Mouse (Mus musculus) v-Abl transformed pro-B cells (cell line): Measurements from ENCODE around the gene Zfp114.

ENCODE experiments used
- in situ Hi-C, 2 experiments: fragments of 400-800 bp; cut with MboI; formaldehyde crosslinking; loops; one replicate each; pipeline ENCODE4 v1.15.1; 2025; ENCODE audit not compliant: unreplicated experiment in 2 of 2

Gene Zfp114

DNA sequence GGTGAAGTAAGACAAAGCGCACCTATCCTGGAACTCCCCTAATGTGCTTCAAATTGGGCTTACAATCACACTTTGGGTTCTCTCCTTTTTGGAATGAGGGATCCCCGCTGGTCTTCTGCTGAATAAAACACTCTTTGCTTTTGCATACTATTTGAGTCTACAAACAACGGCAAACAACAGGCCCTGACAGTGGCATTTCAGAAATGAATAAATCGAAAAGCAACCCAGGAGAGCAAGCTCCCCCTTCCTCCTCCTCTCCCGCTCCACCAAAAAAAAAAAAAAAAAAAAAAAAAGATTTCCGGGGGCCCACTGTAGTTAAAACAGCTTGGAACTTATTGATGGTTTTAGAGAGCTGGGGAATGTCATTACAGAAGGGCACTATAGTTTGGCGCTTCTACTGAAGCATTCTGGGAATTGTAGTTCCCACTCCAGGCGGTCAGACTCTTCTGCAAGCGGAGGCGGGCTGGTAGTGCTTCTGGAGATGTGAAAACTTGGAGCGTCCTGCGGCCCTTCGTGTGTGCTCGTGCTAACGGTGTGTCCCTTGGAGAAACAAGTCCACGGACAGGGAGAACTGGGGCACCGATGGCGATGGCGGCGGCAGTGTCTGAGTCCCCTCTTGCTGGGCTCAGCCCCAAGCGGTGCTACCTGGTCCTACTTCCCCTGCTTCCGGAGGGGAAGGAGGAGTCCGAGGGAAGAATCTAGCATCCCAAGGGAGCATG is at the start of gene Zfp114:
Zfp114 (plus strand) TSS at position 443 of the 719 bp plus-strand sequence.
- in situ Hi-C loops, result no loop called here

DNA sequence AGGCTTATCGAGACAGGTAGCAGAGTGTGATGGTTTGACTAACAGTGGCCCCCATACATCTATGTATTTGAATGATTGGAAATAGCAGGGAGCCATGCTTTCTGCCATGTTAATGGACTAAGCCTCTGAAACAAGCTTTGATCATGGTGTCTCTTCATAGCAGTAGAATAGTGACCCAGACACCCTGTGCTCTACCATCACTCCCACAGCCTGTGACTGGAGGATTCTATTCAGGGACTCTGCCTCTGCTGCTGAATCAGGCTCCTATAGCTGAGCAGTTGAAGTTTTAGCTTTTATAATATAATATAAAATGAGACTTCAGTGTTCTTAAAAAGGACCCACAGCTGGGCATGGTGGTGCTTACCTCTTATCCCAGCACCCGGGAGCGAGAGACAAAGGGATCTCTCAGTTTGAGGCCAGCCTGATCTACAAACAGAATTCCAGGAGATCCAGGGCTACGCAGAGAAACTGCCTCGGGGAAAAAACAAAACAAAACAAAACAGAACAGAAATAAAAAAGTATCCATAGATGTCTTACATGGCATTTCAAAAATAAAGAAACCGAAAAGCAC is 41.4 kb upstream of the Zfp114 start:
- in situ Hi-C loops, result loop anchor here (5.0 to 10.0 kb wide), 2 partner anchors 49 to 56 kb away; partner anchors contain the start of gene Zfp180 (in 1 of the 2)

DNA sequence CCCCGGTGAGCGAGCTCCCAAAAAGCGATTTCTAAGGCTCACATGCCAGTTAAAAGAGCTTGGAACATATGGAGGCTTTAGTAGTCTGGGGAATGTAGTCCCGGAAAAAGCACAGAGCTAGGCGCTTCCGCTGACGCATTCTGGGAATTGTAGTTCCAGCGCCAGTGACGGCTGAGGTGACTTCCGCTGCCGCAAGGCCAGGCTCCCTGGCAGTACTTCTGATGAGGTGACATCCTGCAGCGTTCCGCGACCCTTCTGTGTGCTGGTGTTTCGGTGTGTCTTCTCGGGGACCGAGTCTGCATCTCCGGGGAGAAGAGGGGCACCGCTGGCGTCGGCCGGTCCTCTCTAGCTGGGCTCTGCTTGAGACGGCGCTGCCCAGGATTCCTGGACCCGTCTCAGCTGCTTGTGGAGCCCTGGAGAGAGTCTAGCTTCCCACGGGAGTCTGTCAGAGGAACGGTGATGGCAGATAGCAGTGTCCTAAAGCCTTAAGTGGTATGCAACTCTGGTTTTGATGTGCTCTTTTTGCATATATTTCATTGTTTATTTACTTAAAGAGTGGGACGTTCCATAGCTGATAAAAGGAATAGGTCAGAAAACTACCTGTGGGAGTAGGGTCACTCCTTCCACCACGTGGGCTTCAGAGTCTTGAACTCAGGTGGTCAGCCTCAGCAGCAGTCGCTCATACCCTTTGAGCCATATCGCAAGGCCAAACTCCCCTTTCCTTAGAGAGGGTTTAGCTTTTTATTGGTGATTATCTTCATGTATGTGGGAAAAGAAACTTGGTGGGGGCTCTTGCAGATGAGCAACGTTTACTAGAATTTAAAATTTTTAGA is 40.6 kb upstream of the Zfp114 start, which contains the start of gene Zfp235:
Zfp235 (plus strand) TSS at position 174 of the 833 bp plus-strand sequence.
- in situ Hi-C loops, result loop anchor here (5.0 to 10.0 kb wide), 2 partner anchors 49 to 57 kb away; partner anchors contain the start of gene Zfp180 (in 1 of the 2)

DNA sequence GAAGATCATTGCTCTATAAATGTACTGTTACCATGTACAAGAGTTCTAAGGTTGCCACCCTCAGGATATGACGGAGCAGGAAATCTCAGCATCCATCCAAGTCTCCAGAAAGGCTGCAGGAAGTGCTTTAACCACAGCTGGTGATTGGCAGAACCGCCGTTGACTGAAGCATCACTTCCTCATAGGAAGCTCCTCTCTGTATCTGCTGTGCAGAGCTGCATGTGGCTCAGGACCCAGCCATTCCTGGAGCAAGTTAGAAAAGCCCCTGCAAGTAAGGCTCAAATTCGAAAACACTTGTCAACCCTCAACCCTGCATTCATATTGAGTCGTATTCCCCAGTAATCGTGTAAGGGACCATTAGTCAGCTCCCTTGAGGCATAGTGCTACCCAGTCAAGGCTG is 32.3 kb upstream of the Zfp114 start:
- in situ Hi-C loops, result no loop called here

DNA sequence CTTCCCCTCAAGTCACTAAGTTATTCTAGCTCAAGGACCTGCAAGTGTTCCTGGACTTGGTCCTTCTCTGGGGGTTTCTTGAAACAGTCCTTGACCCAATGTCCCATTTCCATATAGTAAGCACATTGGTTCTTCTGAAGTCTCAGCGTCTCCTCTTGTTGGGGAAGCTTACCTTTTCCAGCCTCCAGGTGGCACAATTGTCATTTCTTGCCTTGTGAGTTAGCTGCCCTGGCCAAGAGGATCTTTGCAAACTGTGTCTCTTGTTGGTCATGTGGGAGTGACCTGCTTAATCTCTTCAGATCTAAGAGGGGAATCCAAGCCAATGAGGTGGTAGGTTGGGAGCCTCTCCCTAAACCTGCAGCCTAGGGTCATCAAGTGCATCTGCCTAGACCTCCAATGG is 21.6 kb upstream of the Zfp114 start:
- in situ Hi-C loops, result loop anchor here in 1 of 2 experiments (10.0 kb wide), 2 partner anchors 188 to 212 kb away; no protein-coding TSS in a partner anchor

DNA sequence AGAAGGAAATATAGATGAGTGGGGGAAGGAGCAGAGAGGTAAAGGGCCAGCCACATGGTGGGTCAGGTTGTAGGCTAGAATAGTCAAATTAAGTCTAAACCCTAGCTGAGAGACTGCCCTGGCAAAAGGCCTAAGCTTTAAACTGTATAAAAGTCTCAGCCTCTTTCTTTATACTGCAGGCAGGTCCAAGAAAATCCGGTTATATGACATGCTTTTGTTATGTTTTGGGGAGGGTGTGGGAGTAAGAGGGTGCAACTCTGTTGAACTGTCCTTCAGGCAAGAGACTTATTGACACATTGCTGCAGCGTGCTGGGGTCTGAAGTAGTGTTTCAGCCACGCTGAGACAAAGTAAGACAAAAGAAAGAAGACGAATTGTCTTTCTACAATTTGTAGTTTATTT is 2.7 kb upstream of the Zfp114 start:
- in situ Hi-C loops, result no loop called here

DNA sequence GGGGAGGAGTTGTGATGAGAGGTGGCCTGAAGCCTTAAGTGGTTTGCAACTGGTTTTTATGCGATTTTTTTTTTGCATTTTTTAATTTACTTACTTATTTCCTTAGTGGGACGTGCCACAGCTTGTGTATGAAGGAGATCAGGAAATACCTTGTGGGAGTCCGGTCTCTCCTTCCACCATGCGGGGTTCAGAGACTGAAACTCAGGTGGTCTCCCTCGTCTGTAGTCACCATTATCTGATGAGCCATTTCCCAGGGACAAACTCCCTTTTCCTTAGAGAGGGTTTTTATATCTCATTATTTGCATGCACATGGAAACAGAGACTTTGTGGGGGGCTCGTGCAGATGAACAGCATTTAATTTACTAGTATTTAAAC is 464 bp downstream of the Zfp114 start:
- in situ Hi-C loops, result no loop called here

DNA sequence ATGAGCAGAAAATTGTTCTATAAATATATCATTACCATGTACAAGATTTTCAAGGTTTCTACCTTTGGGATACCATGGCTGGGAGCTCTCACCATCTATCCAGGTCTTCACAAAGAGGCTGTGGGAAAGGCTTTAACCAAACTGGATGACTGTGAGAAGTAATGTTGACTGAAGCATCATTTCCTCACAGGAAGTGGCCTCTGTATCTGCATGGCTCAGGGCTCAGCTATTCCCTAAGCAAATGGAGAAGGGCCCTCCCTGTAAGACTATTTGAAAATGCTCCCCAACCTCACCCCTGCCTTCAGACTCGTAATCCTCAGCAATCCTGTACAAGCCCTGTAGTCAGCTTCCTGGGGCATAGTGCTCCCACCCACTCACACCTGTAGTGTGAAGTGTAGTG is 12.8 kb downstream of the Zfp114 start:
- in situ Hi-C loops, result no loop called here

DNA sequence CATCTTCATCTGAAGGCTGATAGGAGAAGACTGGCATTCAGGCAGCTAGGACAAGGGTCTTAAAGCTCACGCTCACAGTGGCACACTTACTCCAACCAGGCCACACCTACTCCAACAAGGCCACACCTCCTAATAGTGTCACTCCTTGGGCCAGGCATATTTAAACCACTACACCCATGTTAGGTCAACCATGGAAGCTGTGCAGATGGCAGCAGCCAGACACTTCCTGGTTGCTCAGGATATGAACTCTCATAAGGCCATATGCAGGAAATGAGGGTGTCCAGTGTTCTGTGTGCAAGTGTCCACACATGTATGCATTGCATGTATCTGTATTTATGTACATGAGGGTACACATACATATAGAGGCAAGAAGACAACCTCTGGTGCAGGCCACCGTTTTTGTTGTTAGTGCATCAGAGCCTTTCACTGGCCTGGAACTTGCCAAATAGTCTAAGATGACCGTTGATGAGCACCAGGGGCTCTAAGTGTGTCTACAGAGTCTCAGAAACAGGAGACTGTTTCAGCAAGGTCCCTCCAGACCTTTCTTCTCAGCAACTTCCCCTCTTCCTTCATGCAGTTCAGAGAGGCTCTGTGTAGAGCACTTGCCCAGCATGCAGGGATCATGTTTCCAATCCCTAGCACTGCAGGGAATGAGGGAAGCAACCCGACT is 14.2 kb downstream of the Zfp114 start:
- in situ Hi-C loops, result no loop called here

DNA sequence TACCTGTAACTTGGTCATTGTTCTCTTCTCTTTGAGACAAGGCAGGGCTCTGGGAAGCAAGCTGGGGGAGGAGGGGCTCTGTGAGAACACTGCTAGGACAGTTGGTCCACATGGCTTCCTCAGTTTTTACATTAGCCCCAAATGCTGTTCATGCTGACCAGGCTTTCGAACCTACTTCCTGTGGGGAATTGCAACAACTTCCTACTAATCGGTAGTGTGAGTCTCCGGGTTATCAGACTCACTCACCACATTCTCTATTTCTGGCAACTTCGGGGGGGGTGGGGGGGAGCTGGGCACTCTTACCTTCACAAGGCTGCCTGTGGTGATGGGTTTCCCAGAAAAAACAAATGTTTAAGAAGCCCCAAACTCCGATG is 14.7 kb downstream of the Zfp114 start:
- in situ Hi-C loops, result no loop called here

DNA sequence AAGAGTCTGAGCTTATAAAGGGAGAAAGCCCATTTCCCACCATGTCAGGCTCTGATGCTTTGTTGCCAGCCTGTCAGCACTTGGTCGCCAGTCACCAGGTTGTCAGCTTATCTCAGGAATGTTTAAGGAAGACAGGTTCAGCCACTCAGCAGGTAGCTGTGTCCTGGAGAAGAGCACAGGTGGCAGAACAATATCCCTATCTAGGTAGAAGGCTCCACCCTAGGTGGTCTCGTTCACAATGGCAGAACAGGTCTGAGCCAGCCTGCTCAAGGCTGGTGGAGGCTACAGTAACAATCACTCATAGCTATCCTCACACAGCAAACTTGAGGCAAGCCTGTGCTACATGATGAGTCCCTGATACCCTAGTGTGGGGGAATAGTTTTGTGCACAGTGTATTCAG is 16.5 kb downstream of the Zfp114 start:
- in situ Hi-C loops, result no loop called here

DNA sequence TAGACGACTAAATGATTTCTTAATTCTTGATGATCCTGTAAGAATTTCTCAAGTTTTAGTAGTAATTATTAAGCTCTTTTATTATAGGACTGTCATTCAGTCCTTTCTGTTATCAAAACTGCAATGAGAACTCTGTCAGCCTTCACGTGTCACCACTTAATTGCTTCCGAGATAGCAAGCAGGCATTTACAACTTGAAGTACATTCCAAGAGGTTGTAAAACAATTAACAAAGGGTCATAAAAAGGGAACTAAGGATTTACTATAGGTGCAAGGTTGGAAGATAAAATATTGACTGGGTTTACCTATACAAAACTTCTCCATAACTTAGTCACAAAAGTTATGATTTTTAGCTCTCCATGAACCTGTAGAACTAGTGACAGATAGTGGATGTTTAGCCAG is 18.3 kb downstream of the Zfp114 start:
- in situ Hi-C loops, result no loop called here

DNA sequence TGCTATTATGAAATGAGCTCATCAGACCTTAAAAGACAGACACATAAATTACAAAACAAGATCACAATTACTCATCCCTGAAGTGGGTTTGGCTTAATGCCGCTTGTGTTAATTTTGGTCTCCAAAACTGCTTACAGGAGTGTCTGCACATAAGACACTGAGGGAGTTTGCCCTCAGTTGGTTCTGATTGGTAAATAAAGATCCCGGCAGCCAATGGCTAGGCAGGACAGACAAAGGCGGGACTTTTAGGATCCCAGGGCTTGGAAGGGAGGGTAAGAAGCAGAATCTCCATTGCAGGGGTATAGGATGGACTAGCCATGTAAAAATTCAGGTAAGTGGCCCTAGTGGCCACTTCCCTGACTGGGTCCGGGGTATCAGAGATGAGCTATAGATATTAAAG is 22.1 kb downstream of the Zfp114 start:
- in situ Hi-C loops, result no loop called here

DNA sequence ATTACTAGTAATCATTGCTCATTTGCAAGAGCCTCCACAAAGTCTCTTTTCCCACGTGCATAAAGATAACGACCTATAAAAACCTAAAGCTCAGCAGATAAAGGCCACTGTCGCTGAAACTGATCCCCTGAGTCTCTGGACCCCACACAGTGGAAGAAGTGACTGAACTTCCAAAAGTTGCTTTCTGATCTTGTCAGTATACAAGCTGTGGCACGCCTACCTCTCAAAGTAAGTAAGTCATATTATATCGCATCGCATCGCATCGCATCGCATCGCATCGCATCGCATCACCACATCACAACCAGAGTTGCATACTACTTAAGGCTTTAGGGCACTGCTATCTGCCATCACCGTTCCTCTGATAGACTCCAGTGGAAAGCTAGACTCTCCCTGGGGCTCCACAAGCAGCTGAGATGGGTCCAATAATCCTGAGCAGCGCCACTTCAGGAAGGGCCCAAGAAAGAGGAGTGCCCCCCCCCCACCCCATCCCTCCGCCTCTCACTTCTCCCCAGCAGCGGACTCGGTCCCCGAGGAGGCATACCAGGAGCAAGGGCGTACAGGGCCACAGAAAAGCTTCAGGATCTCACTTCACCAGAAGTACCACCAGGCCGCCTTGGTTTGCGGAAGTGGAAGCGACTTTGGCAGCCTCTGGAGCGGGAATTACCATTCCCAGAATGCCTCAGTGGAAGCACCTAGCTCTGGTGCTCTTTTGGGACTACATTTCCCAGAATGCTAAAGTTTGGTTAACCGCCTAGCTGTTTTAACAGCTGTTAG is 32.8 kb downstream of the Zfp114 start:
- in situ Hi-C loops, result no loop called here

DNA sequence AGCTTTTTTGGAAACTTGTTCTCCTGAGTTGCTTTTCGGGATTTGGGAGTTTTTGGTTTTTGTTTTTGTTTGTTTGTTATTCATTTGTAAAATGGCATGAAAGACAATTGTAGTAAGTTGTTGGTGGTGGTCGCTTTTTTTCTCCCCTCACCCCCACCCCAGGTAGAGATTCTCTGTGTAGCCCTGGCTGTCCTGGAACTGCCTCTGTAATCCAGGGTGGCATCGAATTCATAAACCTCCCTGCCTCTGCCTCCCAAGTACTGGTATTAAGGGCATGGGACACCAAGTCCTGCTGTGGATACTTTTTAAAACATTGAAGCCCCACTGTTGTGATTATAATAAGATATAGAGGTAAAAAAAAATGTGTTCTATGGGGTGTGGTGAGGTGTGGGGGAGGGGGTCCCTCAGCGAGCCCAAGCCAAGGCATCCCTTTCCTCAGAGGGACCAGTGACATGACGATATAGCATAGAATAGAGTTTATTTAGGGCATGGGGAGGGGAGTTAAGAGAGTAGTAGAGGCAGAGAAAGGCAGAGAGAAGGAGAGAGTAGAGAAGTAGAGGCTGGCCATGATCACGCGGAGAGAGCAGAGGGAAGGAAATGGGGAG is 33.5 kb downstream of the Zfp114 start:
- in situ Hi-C loops, result no loop called here

DNA sequence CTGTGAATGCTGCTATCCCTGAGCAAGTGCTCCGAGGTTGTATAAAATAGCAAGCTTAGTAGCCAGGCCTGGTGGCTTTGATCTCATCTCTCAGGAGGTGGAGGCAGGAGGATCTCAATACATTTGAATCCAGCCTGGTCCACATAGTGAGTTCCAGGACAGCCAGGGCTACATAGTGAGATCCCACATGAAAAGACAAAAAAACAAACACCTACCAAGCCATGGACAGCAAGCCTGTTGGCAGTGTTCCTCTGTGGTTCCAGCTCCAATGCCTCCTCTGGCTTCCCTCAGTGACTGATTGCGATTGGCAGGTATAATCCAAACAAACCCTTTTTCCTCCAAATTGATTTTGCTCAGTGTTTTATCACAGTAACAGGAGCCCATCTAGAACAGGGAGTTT is 35.4 kb downstream of the Zfp114 start:
- in situ Hi-C loops, result no loop called here

DNA sequence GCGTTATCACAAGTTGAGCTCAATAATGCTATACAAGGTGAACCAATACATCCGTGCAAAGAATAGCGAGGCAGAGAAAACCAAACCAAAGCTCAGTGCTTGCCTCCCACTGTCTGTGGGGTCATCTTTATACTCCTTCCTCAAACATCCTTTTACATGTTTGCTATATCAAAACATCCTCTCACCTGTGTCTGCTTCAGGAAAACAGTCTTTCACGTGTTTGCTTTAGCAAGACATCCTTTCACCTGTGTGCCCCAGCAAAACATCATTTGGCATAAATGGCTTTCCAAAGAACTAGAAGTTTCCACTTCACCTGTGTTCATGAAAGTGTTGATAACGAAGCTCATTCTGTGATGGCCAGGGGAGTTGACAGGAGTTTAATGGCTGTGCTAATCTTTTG is 36.5 kb downstream of the Zfp114 start, which contains the start of gene Zfp111:
Zfp111 (minus strand) TSS at position 101 of the 400 bp plus-strand sequence.
- in situ Hi-C loops, result no loop called here
